Mouse (Mus musculus) intestine, embryonic 14.5 days (tissue): ENCODE data around the gene Epn3. TPM values are rescaled to one million over a fixed set of nuclear protein-coding genes. Genes with fewer than 3 reads are reported as not detected.

Source experiments
- ATAC-seq: fragments of 200-750 bp; cut with Nextera tagmentation; replicated peaks from 2 replicates; pipeline ENCODE4 v1.8.0; 2017; ENCODE audit warnings: low read depth, moderate number of reproducible peaks, moderate TSS enrichment, moderate library complexity; ENCODE audit not compliant: low FRiP score, low TSS enrichment
- DNase-seq: peaks from one replicate; pipeline ENCODE4 v3.0.0-alpha.2; 2018; ENCODE audit warnings: low spot score
- H3K27ac ChIP-seq: fragments of 300-500 bp; sonication (generic); 2 replicates; pipeline ENCODE4 v1.5.1; 2014; ENCODE audit warnings: low read depth, mild to moderate bottlenecking, control low read depth
- H3K27me3 ChIP-seq: fragments of 300-500 bp; sonication (generic); replicated peaks from 2 replicates; pipeline ENCODE4 v1.6.1; 2014; ENCODE audit warnings: low read length, control low read depth; ENCODE audit not compliant: control insufficient read depth, insufficient read depth
- H3K36me3 ChIP-seq: fragments of 300-500 bp; sonication (generic); 2 replicates; pipeline ENCODE4 v1.6.1; 2014; ENCODE audit warnings: low read length, control low read depth; ENCODE audit not compliant: control insufficient read depth, insufficient read depth
- H3K4me1 ChIP-seq: fragments of 300-500 bp; sonication (generic); replicated peaks from 2 replicates; pipeline ENCODE4 v1.6.1; 2014; ENCODE audit warnings: low read length, control low read depth, mixed read lengths; ENCODE audit not compliant: control insufficient read depth, insufficient read depth
- H3K4me2 ChIP-seq: fragments of 300-500 bp; sonication (generic); 2 replicates; pipeline ENCODE4 v1.6.1; 2014; ENCODE audit warnings: low read length
- H3K4me3 ChIP-seq: fragments of 300-500 bp; sonication (generic); 2 replicates; pipeline ENCODE4 v1.5.1; 2014; ENCODE audit warnings: low read depth, low read length, control low read depth, mixed read lengths
- H3K9ac ChIP-seq: fragments of 300-500 bp; sonication (generic); 2 replicates; pipeline ENCODE4 v1.6.1; 2014; ENCODE audit warnings: mild to moderate bottlenecking, low read length
- H3K9me3 ChIP-seq: fragments of 300-500 bp; sonication (generic); 2 replicates; pipeline ENCODE4 v1.6.1; 2016; ENCODE audit warnings: low read length, control low read depth; ENCODE audit not compliant: control insufficient read depth
- WGBS: fragments of 180-500 bp; shearing (Covaris S2); extraction: QIAGEN DNeasy Blood & Tissue Kit; methylation state at CpG from one replicate; pipeline ENCODE4 v1.1.7; 2014; 5-methylcytosine and 5-hydroxymethylcytosine counted together
- polyA plus RNA-seq: library from polyadenylated mRNA; unstranded; fragments of >200 nt; fragmentation: Nextera tagmentation; extraction: Ambion mirVana; gene quantifications from 2 replicates; pipeline ENCODE4 v1.2.1, GENCODE M21; 2014

Epn3 gene
- polyA plus RNA-seq, 1 experiment from 2014 or later = 1.8 TPM

DNA sequence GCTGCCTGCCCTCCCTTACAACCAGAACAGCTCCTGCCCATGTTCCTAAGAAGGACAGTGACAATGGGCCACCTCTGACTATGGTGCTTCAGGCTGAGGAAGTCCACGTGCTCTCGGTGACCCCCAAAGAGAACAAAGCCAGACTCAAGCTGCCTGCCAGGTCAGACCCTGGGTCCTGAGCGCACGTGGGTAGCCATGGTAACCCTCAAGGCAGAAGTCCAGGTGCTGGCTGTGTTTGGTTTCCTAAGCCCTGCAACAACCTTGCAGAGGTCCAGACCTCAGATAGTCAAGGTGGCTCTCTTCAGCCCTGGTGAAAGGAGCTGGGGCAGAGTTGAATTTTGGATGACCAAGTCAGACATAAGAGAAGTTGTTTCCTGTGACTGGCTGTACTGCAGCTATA, 10.0 kb downstream of the Epn3 start:
- no peaks in the 10 kb centered on the region for H3K27me3 ChIP-seq
- H3K27ac ChIP-seq = no peak overlapping the region
- ATAC-seq (no peak), DNase-seq (no peak)
- no peak overlapping the region for H3K9ac ChIP-seq
- H3K4me2 ChIP-seq = no peak overlapping the region
- WGBS = 44% methylated on average over 4 of the region's 4 CpGs
- no peak overlapping the region for H3K4me3 ChIP-seq
- H3K36me3 ChIP-seq = no peaks in the 10 kb centered on the region
- no peaks in the 10 kb centered on the region for H3K9me3 ChIP-seq
- no peaks in the 10 kb centered on the region; the same call in 1 of the 2 replicates for H3K4me1 ChIP-seq

DNA sequence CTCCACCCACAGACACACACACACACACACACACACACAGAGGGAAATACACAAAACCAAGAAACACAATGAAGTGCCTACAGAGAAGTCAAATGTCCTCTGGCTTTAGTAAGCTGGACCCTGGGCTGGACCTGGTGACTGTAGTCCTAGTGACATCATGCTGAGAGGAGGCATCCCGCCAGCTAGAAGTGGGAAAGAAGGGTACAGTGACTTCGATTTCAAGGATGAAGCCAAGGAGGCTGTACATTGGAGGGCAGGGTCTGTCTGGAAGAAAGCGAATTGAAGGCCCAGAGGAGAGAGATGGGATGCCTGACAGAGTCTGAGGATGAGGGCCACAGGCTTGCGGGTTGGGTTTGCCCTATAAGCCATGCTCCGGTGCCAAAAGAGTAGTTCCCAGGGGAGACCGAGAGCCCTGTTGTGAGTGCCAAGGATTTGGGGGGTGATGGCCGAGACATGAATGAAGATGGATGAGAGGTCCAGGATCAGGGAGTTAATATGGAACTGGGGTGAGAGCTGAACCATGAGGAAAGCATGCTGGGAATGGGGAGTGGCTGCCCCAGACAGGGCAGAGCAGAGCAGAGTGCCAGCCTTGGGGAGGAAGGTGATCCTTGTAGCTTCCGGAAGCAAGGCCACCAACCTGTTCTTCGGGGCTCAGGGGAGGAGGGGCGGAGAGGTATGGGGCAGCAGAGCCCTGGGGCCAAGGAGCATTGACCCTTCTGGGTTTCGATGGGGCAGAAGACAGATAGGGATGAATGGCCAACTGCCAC, 10.8 kb downstream of the Epn3 start:
- no peak overlapping the region for H3K9ac ChIP-seq
- no peak overlapping the region for H3K27ac ChIP-seq
- no peaks in the 10 kb centered on the region for H3K27me3 ChIP-seq
- no peak for DNase-seq
- no peak for ATAC-seq
- H3K4me3 ChIP-seq = no peak overlapping the region
- H3K4me1 ChIP-seq = no peaks in the 10 kb centered on the region; the same call in 1 of the 2 replicates
- no peaks in the 10 kb centered on the region for H3K36me3 ChIP-seq
- 90% methylated on average over 11 of the region's 11 CpGs for WGBS
- no peaks in the 10 kb centered on the region for H3K9me3 ChIP-seq
- no peak overlapping the region for H3K4me2 ChIP-seq

- WGBS = 2% methylated on average over 24 of the region's 24 CpGs
- Histone ChIP-seq H3K4me2 (peak within 1 kb of the TSS; percentile 44), H3K4me3 (0 out of 2 replicates have a peak within 1 kb of the TSS, but pooled peaks have one; percentile 11), H3K27me3 (no peaks in the 10 kb centered on the region), H3K27ac (no peak within 1 kb of the TSS), H3K9ac (no peak within 1 kb of the TSS), H3K4me1 (no peaks in the 10 kb centered on the region), H3K36me3 (no peaks in the 10 kb centered on the region), H3K9me3 (no peaks in the 10 kb centered on the region)
- DNase-seq = peak; percentile 98
- peak; percentile 80 for ATAC-seq
Observed at GRCm38 (mm10) chr11:94486001-94486400, 13.8 kb downstream of the Epn3 start, which contains the start of gene Spata20. Gene Spata20 (minus strand): TSS chr11:94486179.

- H3K4me3 ChIP-seq = no peak overlapping the region
- no peaks in the 10 kb centered on the region for H3K9me3 ChIP-seq
- DNase-seq = no peak
- no peaks in the 10 kb centered on the region for H3K4me1 ChIP-seq
- H3K36me3 ChIP-seq = no peaks in the 10 kb centered on the region
- H3K27me3 ChIP-seq = no peaks in the 10 kb centered on the region
- no peak for ATAC-seq
- WGBS = 77% methylated on average over 5 of the region's 5 CpGs
- no peak overlapping the region for H3K9ac ChIP-seq
- no peak overlapping the region for H3K4me2 ChIP-seq
- H3K27ac ChIP-seq = no peak overlapping the region
Observed at GRCm38 (mm10) chr11:94485223-94485622, 14.6 kb downstream of the Epn3 start.

- H3K36me3 ChIP-seq = no peaks in the 10 kb centered on the region
- no peaks in the 10 kb centered on the region for H3K27me3 ChIP-seq
- H3K4me3 ChIP-seq = no peak overlapping the region
- no peaks in the 10 kb centered on the region for H3K9me3 ChIP-seq
- 83% methylated on average over 9 of the region's 9 CpGs for WGBS
- DNase-seq (no peak), ATAC-seq (no peak)
- H3K9ac ChIP-seq = no peak overlapping the region
- no peak overlapping the region for H3K27ac ChIP-seq
- no peak overlapping the region for H3K4me2 ChIP-seq
- no peaks in the 10 kb centered on the region for H3K4me1 ChIP-seq
Observed at GRCm38 (mm10) chr11:94484636-94485035, 15.1 kb downstream of the Epn3 start.

- no peaks in the 10 kb centered on the region for H3K9me3 ChIP-seq
- no peaks in the 10 kb centered on the region for H3K27me3 ChIP-seq
- no peaks in the 10 kb centered on the region for H3K4me1 ChIP-seq
- H3K27ac ChIP-seq = no peak overlapping the region
- no peaks in the 10 kb centered on the region for H3K36me3 ChIP-seq
- ATAC-seq (no peak), DNase-seq (no peak)
- WGBS = 82% methylated on average over 14 of the region's 14 CpGs
- no peak overlapping the region for H3K9ac ChIP-seq
- no peak overlapping the region for H3K4me3 ChIP-seq
- no peak overlapping the region for H3K4me2 ChIP-seq
Observed at GRCm38 (mm10) chr11:94483921-94484320, 15.9 kb downstream of the Epn3 start.

GRCm38 (mm10) chr11:94483436-94483835, 16.3 kb downstream of the Epn3 start:
- H3K36me3 ChIP-seq = no peaks in the 10 kb centered on the region
- H3K27ac ChIP-seq = no peak overlapping the region
- WGBS = 70% methylated on average over 11 of the region's 11 CpGs
- no peaks in the 10 kb centered on the region for H3K27me3 ChIP-seq
- H3K4me2 ChIP-seq = no peak overlapping the region
- no peaks in the 10 kb centered on the region for H3K9me3 ChIP-seq
- no peaks in the 10 kb centered on the region for H3K4me1 ChIP-seq
- DNase-seq = no peak
- ATAC-seq = no peak
- no peak overlapping the region for H3K4me3 ChIP-seq
- H3K9ac ChIP-seq = no peak overlapping the region

- ATAC-seq (no peak), DNase-seq (no peak)
- 89% methylated on average over 11 of the region's 11 CpGs for WGBS
- Histone ChIP-seq H3K9me3 (no peaks in the 10 kb centered on the region), H3K36me3 (no peaks in the 10 kb centered on the region), H3K4me1 (no peaks in the 10 kb centered on the region), H3K27ac (no peak overlapping the region), H3K4me3 (no peak overlapping the region), H3K27me3 (peaks cover 3% of the 10 kb centered on the region; the same call in 1 of the 2 replicates), H3K4me2 (no peak overlapping the region), H3K9ac (no peak overlapping the region)
Observed at GRCm38 (mm10) chr11:94482738-94483137, 17.0 kb downstream of the Epn3 start.

GRCm38 (mm10) chr11:94481963-94482362, 17.8 kb downstream of the Epn3 start:
- H3K4me2 ChIP-seq = no peak overlapping the region
- WGBS = 91% methylated on average over 7 of the region's 7 CpGs
- peaks cover 10% of the 10 kb centered on the region; the same call in 1 of the 2 replicates for H3K27me3 ChIP-seq
- no peaks in the 10 kb centered on the region for H3K9me3 ChIP-seq
- H3K4me3 ChIP-seq = no peak overlapping the region
- H3K36me3 ChIP-seq = no peaks in the 10 kb centered on the region
- no peaks in the 10 kb centered on the region for H3K4me1 ChIP-seq
- no peak overlapping the region for H3K27ac ChIP-seq
- ATAC-seq = no peak
- H3K9ac ChIP-seq = no peak overlapping the region
- no peak for DNase-seq
